ENCODE assay signal across 28 mouse cellular contexts in the genomic region with DNA sequence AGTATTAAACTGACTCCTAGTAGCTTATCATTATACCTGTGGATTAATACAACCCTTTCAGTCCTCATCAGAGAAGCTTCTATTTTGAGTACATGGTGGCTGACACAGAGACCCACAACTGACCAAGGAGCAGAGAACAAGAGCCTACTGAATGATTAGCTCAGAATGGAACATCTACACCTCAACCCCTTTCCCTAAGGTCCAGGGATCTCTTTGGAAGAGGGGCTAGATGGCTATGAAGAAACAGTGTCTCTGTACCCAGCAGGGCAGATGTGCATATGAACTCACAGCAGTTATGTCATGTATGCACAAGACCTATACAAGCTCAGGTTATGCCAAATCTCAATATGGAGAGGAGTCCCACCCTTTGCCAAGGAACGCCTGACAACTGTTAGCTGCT.
"Had no signal": no experiment of that assay in that cellular context is flagged by ENCODE, and none has a peak within 500 bp of the region (broad histone marks: within the 10 kb centered on the region; RNA-seq: fewer than 3 reads in every experiment).

No protein-coding gene starts in this region.

- H3K9me3 ChIP-seq: embryonic facial prominence, embryonic 10.5 days; embryonic facial prominence, embryonic 12.5 days; embryonic facial prominence, embryonic 13.5 days; embryonic facial prominence, embryonic 15.5 days; forebrain, embryonic 10.5 days; forebrain, embryonic 12.5 days; forebrain, embryonic 13.5 days; forebrain, embryonic 15.5 days had no signal

- ATAC-seq: forebrain, embryonic 13.5 days; forebrain, embryonic 14.5 days; forebrain, embryonic 15.5 days; forebrain, embryonic 16.5 days; forebrain, postnatal 0 days had no signal

- H3K36me3 ChIP-seq: embryonic facial prominence, embryonic 10.5 days; embryonic facial prominence, embryonic 12.5 days; embryonic facial prominence, embryonic 13.5 days; embryonic facial prominence, embryonic 15.5 days; forebrain, embryonic 10.5 days; forebrain, embryonic 12.5 days; forebrain, embryonic 15.5 days had no signal

- H3K4me2 ChIP-seq: embryonic facial prominence, embryonic 12.5 days; embryonic facial prominence, embryonic 13.5 days; embryonic facial prominence, embryonic 15.5 days; forebrain, embryonic 12.5 days; forebrain, embryonic 13.5 days; forebrain, embryonic 15.5 days had no signal

- H3K27ac ChIP-seq: embryonic facial prominence, embryonic 10.5 days; embryonic facial prominence, embryonic 12.5 days; embryonic facial prominence, embryonic 13.5 days; embryonic facial prominence, embryonic 15.5 days; forebrain, embryonic 10.5 days; forebrain, embryonic 12.5 days; forebrain, embryonic 13.5 days; forebrain, embryonic 15.5 days; gastrocnemius, adult 2 months; heart, adult 2 months had no signal

- H3K4me1 ChIP-seq: embryonic facial prominence, embryonic 12.5 days; embryonic facial prominence, embryonic 15.5 days had no signal

- H3K27me3 ChIP-seq: embryonic facial prominence, embryonic 12.5 days; embryonic facial prominence, embryonic 13.5 days; embryonic facial prominence, embryonic 15.5 days; forebrain, embryonic 12.5 days; forebrain, embryonic 13.5 days; forebrain, embryonic 15.5 days had no signal

- H3K4me3 ChIP-seq: embryonic facial prominence, embryonic 10.5 days; embryonic facial prominence, embryonic 12.5 days; embryonic facial prominence, embryonic 13.5 days; embryonic facial prominence, embryonic 15.5 days; erythroblast, embryonic 14.5 days; forebrain, embryonic 10.5 days; forebrain, embryonic 12.5 days; forebrain, embryonic 13.5 days; forebrain, embryonic 15.5 days; gastrocnemius, adult 2 months; heart, adult 2 months had no signal

- H3K9ac ChIP-seq: embryonic facial prominence, embryonic 12.5 days; embryonic facial prominence, embryonic 13.5 days; embryonic facial prominence, embryonic 15.5 days; forebrain, embryonic 12.5 days; forebrain, embryonic 13.5 days; forebrain, embryonic 15.5 days; forebrain, postnatal 0 days had no signal

- DNase-seq: cerebellum, adult 2 months; cerebellum, adult 8-10 months; cerebellum, adult 9-10 months; cerebellum, adult 9-11 months; cerebellum, postnatal 10 days; cerebellum, postnatal 14 days; cerebellum, postnatal 25 days; cerebellum, postnatal 36 days; embryo, embryonic 11 days; forebrain, postnatal 0 days; gastrocnemius, adult 2 months; gastrocnemius, postnatal 10 days; gastrocnemius, postnatal 14 days; gastrocnemius, postnatal 25 days; gastrocnemius, postnatal 36 days; heart, adult 18-20 months; heart, adult 2 months had no signal
